Mouse (Mus musculus) right cerebral cortex, postnatal 36 days (tissue): ENCODE data around the gene Chaf1a.

Experiments
- DNase-seq, 2 experiments: peaks; one replicate each; pipeline ENCODE4 v3.0.0; 2022; ENCODE audit warnings: low spot score in 2 of 2, mixed read lengths in 1 of 2

The Chaf1a gene

DNA sequence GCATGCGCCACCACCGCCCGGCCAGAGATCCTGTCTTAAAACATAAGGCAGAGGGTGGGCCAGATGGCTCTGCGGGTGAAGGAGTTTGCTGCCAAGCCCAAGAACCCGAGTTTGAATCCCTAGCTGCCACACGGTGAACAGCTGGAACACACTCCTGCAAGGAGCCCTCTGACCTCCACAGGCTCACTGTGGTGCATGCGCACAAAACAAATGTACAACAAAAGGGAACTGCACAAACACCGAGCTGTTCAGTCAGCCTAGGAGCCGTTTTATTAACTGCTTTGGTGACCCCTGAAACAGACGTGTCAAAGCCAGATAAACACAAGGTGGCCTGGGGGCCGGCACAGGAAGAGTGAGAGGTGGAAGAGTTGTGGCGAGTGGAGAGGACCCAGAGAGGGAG is 79.2 kb downstream of the Chaf1a start:
- no peak for DNase-seq

DNA sequence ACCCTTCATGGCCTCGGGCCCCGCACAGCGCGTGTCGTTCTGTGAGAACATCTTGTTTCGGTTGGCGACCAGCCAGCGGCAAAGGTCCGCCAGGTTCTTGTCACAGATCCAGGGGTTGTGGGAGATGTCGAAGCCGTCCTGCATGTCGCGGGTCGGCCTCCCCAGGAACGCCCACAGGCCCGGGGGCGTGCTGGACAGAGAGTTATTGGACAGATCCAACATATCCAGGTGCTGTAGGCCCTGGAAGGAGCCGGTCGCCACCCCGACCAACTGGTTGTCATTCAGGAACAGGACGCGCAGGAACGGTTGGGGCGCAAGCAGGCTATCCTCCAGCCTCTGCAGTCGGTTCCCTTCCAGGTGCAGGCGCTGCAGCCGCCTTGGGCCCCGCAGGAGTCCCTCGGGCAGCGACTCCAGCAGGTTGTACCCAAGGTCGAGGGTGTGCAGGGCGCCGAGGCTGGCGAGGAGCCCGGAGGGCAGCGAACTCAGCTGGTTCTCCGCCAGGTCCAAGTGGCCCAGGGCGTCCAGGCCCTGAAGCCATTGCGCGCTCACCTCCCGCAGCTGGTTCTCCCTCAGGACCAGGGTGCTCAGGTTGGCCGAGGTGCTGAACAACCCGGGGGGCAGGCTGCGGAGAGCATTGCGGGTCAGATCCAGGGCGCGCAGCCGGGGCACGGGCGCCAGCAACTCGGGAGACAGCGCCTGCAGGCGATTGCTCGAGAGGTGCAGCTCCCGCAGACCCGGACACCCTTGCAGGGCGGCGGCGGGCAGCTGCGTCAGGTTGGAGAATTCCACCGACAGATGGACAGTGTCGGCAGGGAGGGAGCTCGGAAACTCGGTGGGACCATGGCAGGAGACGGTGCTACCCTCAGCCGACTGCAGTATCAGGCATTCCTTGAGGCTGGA is 80.0 kb downstream of the Chaf1a start:
- DNase-seq = no peak

DNA sequence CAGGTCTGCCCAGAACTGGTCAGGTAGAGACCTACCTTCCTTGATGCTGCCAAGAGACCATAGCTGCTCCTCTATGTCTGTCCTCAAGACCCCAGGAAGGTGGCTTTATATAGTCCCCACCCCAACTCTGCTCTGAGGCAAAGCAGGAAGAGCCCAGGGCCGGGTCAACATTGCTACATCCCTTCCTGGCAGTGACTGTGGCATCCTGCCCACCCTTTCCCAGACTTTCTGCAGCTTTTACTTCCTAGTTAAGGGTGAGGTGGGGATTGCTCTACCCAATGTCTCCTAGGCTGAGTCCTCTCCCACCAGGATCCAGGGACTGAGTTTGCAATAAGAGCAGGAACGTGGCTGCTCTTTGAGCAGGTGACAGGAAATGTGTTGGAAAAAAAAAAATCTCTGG is 81.6 kb downstream of the Chaf1a start, which contains the start of gene Lrg1:
Gene Lrg1 (minus strand): TSS at position 176 of the 400 bp plus-strand sequence.
- no peak for DNase-seq
